Mouse (Mus musculus) midbrain, embryonic 10.5 days (tissue): Measurements from ENCODE around the gene Hdac4. TPM values are rescaled to one million over a fixed set of nuclear protein-coding genes. Genes with fewer than 3 reads are reported as not detected.
A peak's percentile ranks its signal among the peaks of the same experiment; 100 is the strongest.

ENCODE experiments used
- DNase-seq: peaks from one replicate; pipeline ENCODE4 v3.0.0-alpha.2; 2017; ENCODE audit warnings: low spot score
- H3K27ac ChIP-seq: fragments of 300-500 bp; sonication (generic); replicated peaks from 2 replicates; pipeline ENCODE4 v1.5.1; 2016; ENCODE audit warnings: mild to moderate bottlenecking
- H3K27me3 ChIP-seq: fragments of 300-500 bp; sonication (generic); 2 replicates; pipeline ENCODE4 v1.6.1; 2016; ENCODE audit warnings: low read depth, mild to moderate bottlenecking; ENCODE audit not compliant: poor library complexity, severe bottlenecking
- H3K36me3 ChIP-seq: fragments of 300-500 bp; sonication (generic); 2 replicates; pipeline ENCODE4 v1.6.1; 2016; ENCODE audit warnings: mild to moderate bottlenecking, moderate library complexity
- H3K4me1 ChIP-seq: fragments of 300-500 bp; sonication (generic); 2 replicates; pipeline ENCODE4 v1.6.1; 2016
- H3K4me3 ChIP-seq: fragments of 300-500 bp; sonication (generic); 2 replicates; pipeline ENCODE4 v1.5.1; 2016; ENCODE audit warnings: mild to moderate bottlenecking, moderate library complexity
- H3K9me3 ChIP-seq: fragments of 300-500 bp; sonication (generic); replicated peaks from 2 replicates; pipeline ENCODE4 v1.6.1; 2016; ENCODE audit warnings: mild to moderate bottlenecking
- WGBS: fragments of 180-500 bp; shearing (Covaris S2); methylation state at CpG from one replicate; pipeline ENCODE4 v1.1.7; 2016; 5-methylcytosine and 5-hydroxymethylcytosine counted together
- polyA plus RNA-seq: library from polyadenylated mRNA; unstranded; fragments of >200 nt; fragmentation: Nextera tagmentation; extraction: Ambion mirVana; gene quantifications from 2 replicates; pipeline ENCODE4 v1.2.1, GENCODE M21; 2016

Gene Hdac4
- polyA plus RNA-seq, 1 experiment from 2014 or later, result 20.1 TPM

DNA sequence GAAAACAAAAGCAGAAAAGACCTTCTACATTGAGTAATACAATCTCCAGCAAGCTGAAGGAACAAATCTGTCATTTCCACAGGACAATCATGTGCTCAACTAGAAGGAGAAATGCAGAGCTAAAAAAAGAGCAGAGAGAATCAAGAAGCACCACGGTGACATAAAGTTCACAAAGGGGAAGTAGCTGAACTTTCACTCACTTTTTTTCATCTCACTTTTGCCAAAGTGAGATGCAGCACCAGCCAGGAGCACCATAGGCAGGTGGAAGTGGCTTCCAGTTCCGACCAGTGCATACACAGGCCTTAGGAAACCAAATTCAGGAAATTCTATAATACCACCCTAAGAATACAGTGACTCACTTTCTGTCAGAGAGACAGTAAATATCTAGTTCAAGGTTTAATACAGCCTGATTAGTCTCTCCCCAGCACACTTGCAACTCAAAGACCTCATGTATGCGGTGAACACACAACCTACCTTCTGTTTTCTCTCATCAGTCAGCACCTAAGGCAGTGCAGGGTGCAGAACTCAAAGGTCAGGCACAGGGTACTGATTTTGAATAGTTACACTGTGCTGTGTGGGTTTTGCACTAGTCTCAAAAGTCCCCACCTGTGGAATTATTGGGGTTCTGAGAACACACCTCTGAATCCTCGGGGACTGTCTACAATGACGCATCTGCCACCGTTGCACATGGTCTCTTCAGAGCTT is 112.5 kb downstream of the Hdac4 start:
- H3K36me3 ChIP-seq, result no peaks in the 10 kb centered on the region
- H3K27me3 ChIP-seq, result no peaks in the 10 kb centered on the region
- 91% methylated on average over 6 of the region's 6 CpGs for WGBS
- DNase-seq, result no peak
- H3K27ac ChIP-seq, result no peak overlapping the region
- H3K9me3 ChIP-seq, result no peaks in the 10 kb centered on the region
- H3K4me1 ChIP-seq, result peaks cover 28% of the 10 kb centered on the region
- no peak overlapping the region for H3K4me3 ChIP-seq

DNA sequence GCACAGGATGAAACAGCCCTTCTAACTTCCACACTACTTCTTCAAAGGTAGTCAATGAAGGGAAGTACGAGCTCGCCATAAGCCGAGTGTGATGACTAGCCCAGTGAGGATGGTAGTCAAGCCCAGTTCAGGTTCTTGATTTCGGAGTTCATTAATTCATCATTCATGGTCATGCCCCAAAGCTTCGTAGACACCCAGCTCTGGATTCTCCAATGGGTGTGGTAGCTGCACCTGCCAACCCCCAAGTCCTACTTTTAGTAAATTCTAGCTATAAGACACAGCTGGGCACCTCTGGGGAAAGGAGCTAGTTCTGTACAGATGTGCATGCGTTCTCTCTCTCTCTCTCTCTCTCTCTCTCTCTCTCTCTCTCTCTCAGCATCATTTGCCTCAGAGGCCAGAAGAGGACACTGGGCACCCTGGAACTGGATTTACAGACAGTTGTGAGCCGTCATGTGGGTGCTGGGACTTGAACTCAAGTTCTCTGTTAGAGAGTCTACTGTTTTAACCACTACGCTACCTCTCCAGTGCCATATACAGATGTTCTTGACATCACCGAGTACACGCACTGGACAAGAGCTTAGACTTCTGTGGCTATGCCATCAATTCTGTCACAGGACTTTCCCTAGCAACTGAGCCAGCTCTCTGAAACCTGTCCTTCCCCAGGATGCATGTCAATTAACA is 113.2 kb downstream of the Hdac4 start:
- H3K4me3 ChIP-seq, result no peak overlapping the region
- H3K27ac ChIP-seq, result no peak overlapping the region
- H3K27me3 ChIP-seq, result no peaks in the 10 kb centered on the region
- no peaks in the 10 kb centered on the region for H3K9me3 ChIP-seq
- DNase-seq, result no peak
- H3K4me1 ChIP-seq, result peaks cover 32% of the 10 kb centered on the region
- H3K36me3 ChIP-seq, result no peaks in the 10 kb centered on the region
- WGBS, result 95% methylated on average over 10 of the region's 10 CpGs

DNA sequence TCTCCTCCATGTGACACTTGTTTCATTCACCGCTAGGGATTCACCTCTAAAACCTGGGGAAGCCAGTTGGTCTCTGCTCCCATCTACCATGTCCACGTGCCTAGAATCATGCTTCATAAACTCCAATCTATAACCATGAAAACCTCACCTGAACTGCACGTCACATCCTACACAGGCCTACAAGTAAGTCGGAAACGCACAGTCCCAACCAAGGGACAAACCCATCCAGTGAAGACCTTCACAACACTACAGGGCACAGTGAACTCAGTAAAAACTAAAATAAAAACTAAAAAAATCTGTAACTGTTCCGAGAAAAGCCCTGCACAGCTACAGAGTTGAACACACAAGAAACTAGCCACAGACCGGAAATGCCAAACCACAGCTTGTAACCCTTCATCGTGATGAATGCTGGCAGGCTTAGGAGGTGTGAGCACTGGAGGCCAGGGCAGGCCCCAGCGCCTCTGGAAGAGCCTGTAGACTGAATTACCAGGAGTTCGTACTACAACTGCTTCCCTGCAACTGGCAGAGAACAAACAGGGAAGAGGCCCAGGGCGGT is 115.4 kb downstream of the Hdac4 start:
- Histone ChIP-seq H3K36me3 (no peaks in the 10 kb centered on the region), H3K4me1 (peaks cover 38% of the 10 kb centered on the region), H3K9me3 (no peaks in the 10 kb centered on the region), H3K27me3 (no peaks in the 10 kb centered on the region), H3K27ac (no peak overlapping the region), H3K4me3 (no peak overlapping the region)
- DNase-seq, result no peak
- 91% methylated on average over 11 of the region's 11 CpGs for WGBS

DNA sequence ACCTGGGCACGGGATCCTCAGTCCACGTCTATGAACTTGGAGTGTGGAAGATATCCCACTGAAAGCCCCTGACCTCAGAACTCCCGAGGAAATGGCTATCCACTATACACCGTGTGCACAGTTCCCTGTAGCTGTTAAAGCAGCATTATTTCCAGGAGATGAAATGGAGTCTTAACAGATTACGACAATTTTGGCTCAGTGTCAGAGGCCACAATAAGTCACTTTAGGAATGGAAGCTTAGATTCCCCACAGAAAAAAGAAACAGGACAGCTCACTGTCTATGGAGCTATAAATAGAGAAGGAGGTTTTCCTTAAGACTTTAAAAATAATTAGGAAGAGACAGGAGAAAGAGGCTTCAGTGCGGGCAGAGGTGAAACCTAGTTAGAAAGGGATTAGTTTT is 120.2 kb downstream of the Hdac4 start:
- Histone ChIP-seq H3K9me3 (no peaks in the 10 kb centered on the region), H3K27ac (no peak overlapping the region), H3K36me3 (no peaks in the 10 kb centered on the region), H3K27me3 (no peaks in the 10 kb centered on the region), H3K4me3 (no peak overlapping the region), H3K4me1 (peaks cover 39% of the 10 kb centered on the region)
- DNase-seq, result no peak
- 75% methylated on average over 6 of the region's 6 CpGs for WGBS

DNA sequence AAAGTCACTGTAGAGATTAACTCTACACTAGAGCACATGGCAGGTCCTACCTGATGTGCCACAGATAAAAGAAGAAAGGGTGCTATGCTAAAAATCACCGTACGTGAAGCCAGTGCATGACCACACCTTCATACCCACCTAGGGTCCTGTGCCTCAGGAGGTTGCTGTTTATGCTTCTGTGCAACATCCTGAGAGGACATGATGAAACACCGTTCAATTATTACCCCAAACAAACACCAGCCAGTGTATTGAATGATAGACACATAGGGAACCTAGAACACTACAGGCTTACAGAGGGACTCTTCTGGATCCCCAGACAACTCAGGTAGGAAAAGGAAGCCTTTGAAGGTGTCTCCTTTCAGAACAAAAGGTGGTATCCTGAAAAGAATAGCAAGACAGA is 120.8 kb downstream of the Hdac4 start:
- H3K4me1 ChIP-seq, result peaks cover 46% of the 10 kb centered on the region
- no peak for DNase-seq
- H3K4me3 ChIP-seq, result no peak overlapping the region
- no peaks in the 10 kb centered on the region for H3K36me3 ChIP-seq
- H3K27me3 ChIP-seq, result no peaks in the 10 kb centered on the region
- WGBS, result 93% methylated on average over 3 of the region's 3 CpGs
- H3K27ac ChIP-seq, result no peak overlapping the region
- no peaks in the 10 kb centered on the region for H3K9me3 ChIP-seq

DNA sequence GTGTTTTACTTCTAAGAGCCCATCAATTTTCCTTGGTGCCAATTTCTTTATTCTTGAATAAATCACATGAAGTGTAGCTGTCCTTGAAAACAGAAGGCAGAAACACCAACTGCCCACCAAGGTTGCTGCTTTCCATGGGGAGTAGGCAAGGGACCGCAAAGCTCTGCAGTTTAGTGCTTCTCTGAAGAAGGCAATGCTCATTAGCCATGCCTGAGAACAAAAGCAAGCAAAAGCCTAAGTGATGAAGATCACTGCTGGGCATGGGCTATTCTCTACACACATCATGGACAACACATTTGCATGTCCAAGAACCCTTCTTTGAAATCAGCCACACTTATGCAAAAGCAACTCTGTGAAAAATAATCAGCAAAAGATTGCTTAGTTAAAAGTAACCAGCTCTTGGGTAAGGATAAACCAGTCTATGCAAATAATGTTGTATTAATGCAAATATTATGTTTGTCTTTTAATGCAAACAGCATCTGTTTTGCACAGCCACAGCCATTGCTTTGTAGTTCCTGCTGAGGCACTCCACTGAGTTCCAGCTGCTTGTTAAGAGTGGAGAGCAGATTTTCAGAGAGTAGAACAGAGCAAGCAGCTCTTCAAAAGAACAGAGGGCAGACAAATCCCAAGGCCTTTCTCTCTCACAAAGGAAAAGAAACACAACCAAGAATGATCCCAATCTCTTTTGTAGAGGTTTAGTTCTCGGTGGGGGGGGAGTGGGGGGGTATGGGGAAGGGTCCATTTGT is 125.4 kb downstream of the Hdac4 start:
- Histone ChIP-seq H3K27ac (peak overlapping the region; percentile 82), H3K4me3 (0 out of 2 replicates have a peak overlapping the region, but pooled peaks have one; percentile 3), H3K27me3 (no peaks in the 10 kb centered on the region), H3K9me3 (no peaks in the 10 kb centered on the region), H3K36me3 (no peaks in the 10 kb centered on the region), H3K4me1 (peaks cover 25% of the 10 kb centered on the region)
- peak; percentile 20 for DNase-seq
- 16% methylated on average over 2 of the region's 2 CpGs for WGBS

DNA sequence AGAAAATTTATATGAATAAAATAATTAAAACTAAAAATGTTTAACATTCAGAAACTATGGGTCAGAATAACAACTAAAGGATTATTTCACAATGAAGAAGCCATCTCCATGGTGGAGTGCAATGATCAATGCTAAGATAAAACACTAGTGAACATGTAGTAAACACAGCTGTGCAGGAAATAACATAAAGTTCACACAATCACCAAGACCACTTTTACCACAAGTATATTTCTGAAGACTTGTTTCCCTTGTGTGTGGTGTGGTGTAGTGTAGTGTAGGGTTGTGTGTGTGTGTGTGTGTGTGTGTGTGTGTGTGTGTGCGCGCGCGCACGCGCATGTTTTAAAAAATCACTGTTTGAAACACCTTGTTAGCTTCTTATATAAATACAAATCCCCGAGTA is 126.0 kb downstream of the Hdac4 start:
- Histone ChIP-seq H3K4me1 (peaks cover 24% of the 10 kb centered on the region), H3K4me3 (no peak overlapping the region), H3K27ac (peak overlapping the region; percentile 82), H3K27me3 (no peaks in the 10 kb centered on the region), H3K9me3 (no peaks in the 10 kb centered on the region), H3K36me3 (no peaks in the 10 kb centered on the region)
- DNase-seq, result no peak
- WGBS, result 96% methylated on average over 7 of the region's 7 CpGs

DNA sequence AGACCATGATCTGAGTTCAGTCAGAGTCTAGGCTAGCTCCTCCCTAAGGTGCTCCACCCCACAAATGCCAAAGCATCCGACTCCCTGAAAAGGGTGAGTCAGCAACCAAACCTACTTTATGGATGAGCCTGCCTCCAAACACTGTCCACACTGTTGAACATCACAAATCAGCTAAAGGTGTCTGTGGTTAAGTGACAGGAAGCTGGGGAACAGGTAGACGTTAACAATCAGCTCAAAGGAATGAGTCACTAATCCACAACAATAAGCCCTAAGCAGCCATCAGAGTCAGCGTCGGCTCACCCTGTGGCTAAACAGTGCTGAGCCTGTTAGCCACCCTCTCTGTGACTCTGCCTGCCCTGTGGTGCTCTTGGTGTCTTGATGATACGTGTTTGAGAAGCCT is 131.2 kb downstream of the Hdac4 start:
- H3K4me1 ChIP-seq, result peaks cover 32% of the 10 kb centered on the region
- no peak overlapping the region for H3K4me3 ChIP-seq
- no peaks in the 10 kb centered on the region for H3K27me3 ChIP-seq
- DNase-seq, result no peak
- WGBS, result 80% methylated on average over 5 of the region's 5 CpGs
- H3K9me3 ChIP-seq, result no peaks in the 10 kb centered on the region
- no peak overlapping the region for H3K27ac ChIP-seq
- no peaks in the 10 kb centered on the region for H3K36me3 ChIP-seq

DNA sequence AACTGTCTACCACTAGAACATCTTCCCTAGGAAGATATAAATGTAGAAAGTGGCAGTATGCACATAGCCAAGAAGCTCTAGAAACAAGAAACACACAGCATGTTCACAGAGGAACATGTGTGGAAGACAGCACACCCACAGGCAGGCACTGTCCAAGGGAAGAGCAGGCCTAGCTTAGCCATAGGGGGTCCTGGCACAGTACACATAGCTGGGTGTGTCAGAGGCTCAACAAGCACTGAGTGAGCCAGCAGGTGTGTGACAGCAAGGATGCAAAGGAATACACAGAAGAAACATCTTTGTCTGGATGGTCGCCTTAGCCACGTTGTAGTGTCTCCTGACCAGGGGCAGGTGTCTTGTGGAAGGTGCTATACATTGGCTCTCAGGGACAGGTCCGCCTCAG is 132.2 kb downstream of the Hdac4 start:
- Histone ChIP-seq H3K4me3 (no peak overlapping the region), H3K4me1 (peaks cover 32% of the 10 kb centered on the region), H3K27ac (peak overlapping the region; percentile 23; the same call in 1 of the 2 replicates), H3K27me3 (no peaks in the 10 kb centered on the region), H3K36me3 (no peaks in the 10 kb centered on the region), H3K9me3 (no peaks in the 10 kb centered on the region)
- 91% methylated on average over 3 of the region's 3 CpGs for WGBS
- DNase-seq, result no peak

DNA sequence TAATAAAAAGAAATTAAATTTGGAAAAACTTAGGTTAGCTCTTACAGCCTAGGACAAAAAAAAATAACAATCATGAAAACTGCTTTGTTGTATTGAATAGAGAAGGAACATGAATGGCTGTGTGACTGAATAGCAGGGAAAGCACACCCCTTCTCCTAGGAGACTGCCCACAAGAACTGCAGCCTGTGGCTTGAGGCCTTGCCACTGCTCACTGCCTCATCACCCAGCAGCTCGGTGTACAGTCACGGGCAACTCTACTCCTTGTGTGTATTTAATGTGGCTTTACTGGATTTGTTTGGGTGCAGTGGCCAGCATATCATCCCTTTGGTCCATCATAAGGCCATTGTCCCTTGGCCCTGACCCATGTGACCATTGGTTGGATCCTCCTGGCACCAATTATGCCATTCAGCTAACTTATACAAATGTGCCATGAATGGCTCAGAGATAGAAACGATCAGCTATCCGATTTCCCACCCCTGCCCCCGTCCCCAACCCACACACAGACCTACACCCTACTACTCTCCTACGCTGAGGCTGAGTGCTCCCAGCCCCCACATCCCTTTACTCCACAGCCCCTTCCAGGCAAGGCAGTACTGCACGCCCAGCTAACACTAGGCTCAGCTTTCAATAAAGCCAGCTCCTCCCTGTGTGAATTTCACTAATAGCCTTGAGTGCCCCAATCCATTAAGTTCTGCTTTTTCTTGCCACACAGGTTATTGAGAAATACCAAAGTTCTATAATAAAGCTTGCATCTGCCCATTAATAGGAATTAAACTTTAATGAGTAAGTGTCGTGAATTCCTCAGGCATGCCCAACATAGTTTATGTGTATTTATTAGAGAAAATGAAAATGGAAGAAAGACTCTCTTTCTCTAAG is 134.1 kb downstream of the Hdac4 start:
- Histone ChIP-seq H3K4me3 (no peak overlapping the region), H3K9me3 (no peaks in the 10 kb centered on the region), H3K27ac (peak overlapping the region; percentile 70), H3K27me3 (no peaks in the 10 kb centered on the region), H3K36me3 (no peaks in the 10 kb centered on the region), H3K4me1 (peaks cover 32% of the 10 kb centered on the region)
- 60% methylated on average over 8 of the region's 8 CpGs for WGBS
- no peak for DNase-seq

DNA sequence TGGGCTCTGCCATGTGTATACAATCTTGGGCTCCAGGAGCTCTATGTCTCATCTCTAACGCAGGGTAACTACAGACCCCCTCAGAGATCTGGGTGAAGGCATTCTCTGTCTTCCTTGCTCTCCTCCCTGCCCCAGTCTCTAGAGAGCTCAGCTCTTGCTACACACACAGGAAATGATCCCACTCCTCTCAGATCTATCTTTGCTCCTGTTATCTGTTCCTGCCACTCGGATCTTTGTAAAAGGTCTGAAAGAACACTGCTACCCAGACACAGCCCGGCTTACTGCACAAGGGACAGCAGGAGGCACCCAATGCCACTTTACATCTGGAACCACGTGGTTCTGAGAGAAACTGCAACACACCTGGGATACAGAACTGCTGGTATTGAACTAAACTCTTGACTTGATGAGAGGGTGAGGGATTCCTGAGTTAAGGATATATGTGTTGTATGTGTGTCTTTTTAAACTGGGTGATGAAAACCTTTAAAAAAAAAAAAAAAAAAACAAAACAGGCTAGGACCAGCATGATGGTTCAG is 134.9 kb downstream of the Hdac4 start:
- Histone ChIP-seq H3K4me1 (peaks cover 32% of the 10 kb centered on the region), H3K36me3 (no peaks in the 10 kb centered on the region), H3K9me3 (no peaks in the 10 kb centered on the region), H3K27ac (peak overlapping the region; percentile 70), H3K4me3 (no peak overlapping the region), H3K27me3 (no peaks in the 10 kb centered on the region)
- 77% methylated on average over 4 of the region's 4 CpGs for WGBS
- DNase-seq, result no peak

DNA sequence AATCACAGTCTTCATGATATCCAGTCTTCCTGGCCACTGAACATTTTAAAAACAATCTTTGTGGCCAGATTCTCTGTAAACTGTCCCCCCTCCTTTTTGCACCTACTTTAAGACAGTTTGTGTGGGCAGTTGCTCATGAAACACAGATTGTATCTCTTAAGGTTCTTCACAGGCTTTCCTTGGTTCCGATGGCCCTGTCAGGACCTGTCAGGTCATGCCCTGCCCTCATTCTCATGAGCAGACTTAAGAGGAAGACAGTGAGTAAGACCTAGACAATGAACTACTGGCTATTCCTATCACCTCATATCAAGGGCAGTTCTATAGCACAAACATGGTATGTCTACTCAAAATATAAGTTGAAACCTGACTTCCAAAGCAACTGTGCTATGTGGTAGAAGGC is 135.9 kb downstream of the Hdac4 start:
- no peaks in the 10 kb centered on the region for H3K27me3 ChIP-seq
- WGBS, result 98% methylated on average over 1 of the region's 1 CpGs
- no peak for DNase-seq
- H3K9me3 ChIP-seq, result no peaks in the 10 kb centered on the region
- H3K27ac ChIP-seq, result no peak overlapping the region
- no peak overlapping the region for H3K4me3 ChIP-seq
- H3K36me3 ChIP-seq, result no peaks in the 10 kb centered on the region
- peaks cover 37% of the 10 kb centered on the region for H3K4me1 ChIP-seq
